Mouse (Mus musculus) midbrain, postnatal 0 days (tissue): ENCODE measurements at regions not wholly inside any gene's neighbourhood (a gene's known extent, or its start where the extent isn't known, plus 50 kb on each side); places are given as distances from the start of the nearest gene placed in this dataset.

Source experiments
- ATAC-seq: fragments of 200-750 bp; cut with Nextera tagmentation; 2 replicates; pipeline ENCODE4 v1.8.0; 2017; ENCODE audit warnings: moderate number of reproducible peaks, mild to moderate bottlenecking, moderate TSS enrichment, moderate library complexity; ENCODE audit not compliant: low FRiP score
- DNase-seq: peaks from one replicate; pipeline ENCODE4 v3.0.0-alpha.2; 2015; ENCODE audit warnings: low spot score
- H3K27ac ChIP-seq: fragments of 300-500 bp; sonication (generic); 2 replicates; pipeline ENCODE4 v1.5.1; 2014; ENCODE audit warnings: low read depth, mild to moderate bottlenecking, low read length, mixed read lengths
- H3K27me3 ChIP-seq: fragments of 300-500 bp; sonication (generic); 2 replicates; pipeline ENCODE4 v1.6.1; 2014; ENCODE audit warnings: low read length, control low read depth, mixed read lengths; ENCODE audit not compliant: insufficient read depth
- H3K36me3 ChIP-seq: fragments of 300-500 bp; sonication (generic); 2 replicates; pipeline ENCODE4 v1.6.1; 2014; ENCODE audit warnings: low read length, control low read depth, mixed read lengths; ENCODE audit not compliant: insufficient read depth
- H3K4me1 ChIP-seq: fragments of 300-500 bp; sonication (generic); 2 replicates; pipeline ENCODE4 v1.6.1; 2014; ENCODE audit warnings: mild to moderate bottlenecking, control low read depth, antibody characterized with exemption, low read length, mixed read lengths; ENCODE audit not compliant: insufficient read depth
- H3K4me2 ChIP-seq: fragments of 300-500 bp; sonication (generic); 2 replicates; pipeline ENCODE4 v1.6.1; 2014; ENCODE audit warnings: low read depth, mild to moderate bottlenecking, low read length, mixed read lengths; ENCODE audit not compliant: poor library complexity, severe bottlenecking
- H3K4me3 ChIP-seq: fragments of 300-500 bp; sonication (generic); 2 replicates; pipeline ENCODE4 v1.5.1; 2014; ENCODE audit warnings: low read depth, mild to moderate bottlenecking, low read length, moderate library complexity
- H3K9ac ChIP-seq: fragments of 300-500 bp; sonication (generic); replicated peaks from 2 replicates; pipeline ENCODE4 v1.6.1; 2014; ENCODE audit warnings: mild to moderate bottlenecking, low read length, moderate library complexity, mixed read lengths; ENCODE audit not compliant: poor library complexity, severe bottlenecking
- H3K9me3 ChIP-seq: fragments of 300-500 bp; sonication (generic); 2 replicates; pipeline ENCODE4 v1.6.1; 2016; ENCODE audit warnings: low read length, control low read depth
- CTCF ChIP-seq: IDR thresholded peaks from 2 replicates; pipeline ENCODE4 v1.5.1; 2016; ENCODE audit warnings: antibody characterized with exemption, mild to moderate bottlenecking
- WGBS: fragments of 180-500 bp; shearing (Covaris S2); extraction: QIAGEN DNeasy Blood & Tissue Kit; methylation state at CpG from one replicate; pipeline ENCODE4 v1.1.7; 2014; 5-methylcytosine and 5-hydroxymethylcytosine counted together

- no peak for TF ChIP-seq CTCF
- no peak overlapping the region for H3K4me3 ChIP-seq
- no peaks in the 10 kb centered on the region for H3K27me3 ChIP-seq
- H3K4me2 ChIP-seq = no peak overlapping the region
- no peak overlapping the region for H3K27ac ChIP-seq
- H3K36me3 ChIP-seq = no peaks in the 10 kb centered on the region
- no peaks in the 10 kb centered on the region for H3K9me3 ChIP-seq
- ATAC-seq (no peak), DNase-seq (peak; percentile 61)
- peaks cover 16% of the 10 kb centered on the region; the same call in 1 of the 2 replicates for H3K4me1 ChIP-seq
- H3K9ac ChIP-seq = no peak overlapping the region
- WGBS = 72% methylated on average over 6 of the region's 6 CpGs
Measured at GRCm38 (mm10) chr9:62188835-62189234, 66.4 kb upstream of the Glce start.

- DNase-seq = peak; percentile 42
- Histone ChIP-seq H3K4me2 (no peak overlapping the region), H3K27me3 (no peaks in the 10 kb centered on the region), H3K36me3 (no peaks in the 10 kb centered on the region), H3K27ac (no peak overlapping the region), H3K4me1 (peaks cover 16% of the 10 kb centered on the region; the same call in 1 of the 2 replicates), H3K9me3 (no peaks in the 10 kb centered on the region), H3K9ac (no peak overlapping the region), H3K4me3 (no peak overlapping the region)
- ATAC-seq = no peak
- no peak for TF ChIP-seq CTCF
- 64% methylated on average over 3 of the region's 3 CpGs for WGBS
Measured at GRCm38 (mm10) chr9:62188379-62188778, 65.9 kb upstream of the Glce start.

GRCm38 (mm10) chr9:62186886-62187285 lies 64.4 kb upstream of the Glce start:
- H3K4me3 ChIP-seq = no peak overlapping the region
- H3K4me2 ChIP-seq = no peak overlapping the region
- TF ChIP-seq CTCF = no peak
- H3K4me1 ChIP-seq = peaks cover 11% of the 10 kb centered on the region; the same call in 1 of the 2 replicates
- DNase-seq = no peak
- ATAC-seq = no peak
- H3K27me3 ChIP-seq = no peaks in the 10 kb centered on the region
- H3K9ac ChIP-seq = no peak overlapping the region
- H3K36me3 ChIP-seq = no peaks in the 10 kb centered on the region
- WGBS = 61% methylated on average over 4 of the region's 4 CpGs
- no peak overlapping the region for H3K27ac ChIP-seq
- H3K9me3 ChIP-seq = no peaks in the 10 kb centered on the region

GRCm38 (mm10) chr9:62185516-62186280 lies 63.2 kb upstream of the Glce start:
- ATAC-seq (no peak), DNase-seq (peak; percentile 35)
- Histone ChIP-seq H3K36me3 (no peaks in the 10 kb centered on the region), H3K4me2 (no peak overlapping the region), H3K27me3 (no peaks in the 10 kb centered on the region), H3K4me3 (no peak overlapping the region), H3K4me1 (peaks cover 6% of the 10 kb centered on the region; the same call in 1 of the 2 replicates), H3K9ac (no peak overlapping the region), H3K9me3 (no peaks in the 10 kb centered on the region), H3K27ac (no peak overlapping the region)
- 38% methylated on average over 7 of the region's 7 CpGs for WGBS
- no peak for TF ChIP-seq CTCF

GRCm38 (mm10) chr9:62181182-62181830 lies 58.9 kb upstream of the Glce start:
- H3K9ac ChIP-seq = no peak overlapping the region
- peaks cover 5% of the 10 kb centered on the region; the same call in 1 of the 2 replicates for H3K4me1 ChIP-seq
- H3K4me3 ChIP-seq = no peak overlapping the region
- ATAC-seq (0 out of 2 replicates have a peak, but pooled peaks have one; percentile 31), DNase-seq (peak; percentile 83)
- no peaks in the 10 kb centered on the region for H3K27me3 ChIP-seq
- 20% methylated on average over 9 of the region's 9 CpGs for WGBS
- no peaks in the 10 kb centered on the region for H3K9me3 ChIP-seq
- H3K4me2 ChIP-seq = no peak overlapping the region
- H3K27ac ChIP-seq = peak overlapping the region; percentile 69
- H3K36me3 ChIP-seq = no peaks in the 10 kb centered on the region
- no peak for TF ChIP-seq CTCF
